Mouse (Mus musculus): ENCODE data around the gene Map3k13. TPM values are rescaled to one million over a fixed set of nuclear protein-coding genes. Genes with fewer than 3 reads are reported as not detected.

Map3k13 gene
- polyA plus RNA-seq, 1 experiment from 2014 or later: 3.5 TPM

- Histone ChIP-seq H3K27me3 (ENCODE audit: control insufficient read depth, insufficient read depth, low read length) (no peaks in the 10 kb centered on the region), H3K9me3 (ENCODE audit: control insufficient read depth, low read length) (no peaks in the 10 kb centered on the region), H3K4me1 (replicated peaks; ENCODE audit: control insufficient read depth, insufficient read depth, low read length) (no peaks in the 10 kb centered on the region; the same call in 1 of the 2 replicates), H3K36me3 (ENCODE audit: control insufficient read depth, insufficient read depth, low read length) (no peaks in the 10 kb centered on the region), H3K4me2 (ENCODE audit: low read depth, low read length, severe bottlenecking) (no peak overlapping the region), H3K4me3 (ENCODE audit: low read depth, low read length) (no peak overlapping the region), H3K9ac (ENCODE audit: low read length) (no peak overlapping the region), H3K27ac (ENCODE audit: low read depth, low read length) (no peak overlapping the region)
- WGBS: 68% methylated on average over 1 of the region's 1 CpGs
- ATAC-seq (replicated peaks; ENCODE audit: low FRiP score) (no peak), DNase-seq (ENCODE audit: low spot score) (no peak)
Observed at GRCm38 (mm10) chr16:21833469-21833868, 39.3 kb downstream of the Map3k13 start.

DNA sequence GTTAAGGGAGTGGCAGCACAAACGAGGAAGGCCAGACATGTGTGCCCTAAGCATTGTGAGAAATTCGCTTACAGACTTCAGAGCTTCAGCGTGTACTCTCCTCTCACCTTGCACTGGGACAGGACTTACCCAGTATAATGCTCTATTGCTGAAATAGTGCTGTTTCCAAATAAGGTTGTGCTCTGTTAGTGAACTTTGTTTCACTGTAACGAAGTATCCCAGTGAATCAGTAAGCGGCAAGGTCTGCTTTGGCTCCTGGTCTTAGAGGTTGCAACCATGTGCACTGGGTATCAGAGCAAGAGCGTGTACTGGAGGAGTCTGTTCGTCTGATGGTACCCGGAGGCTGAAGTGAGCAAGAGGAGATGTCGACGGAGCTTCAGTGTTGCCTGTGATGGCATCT, 39.8 kb downstream of the Map3k13 start:
- ATAC-seq (replicated peaks; ENCODE audit: low FRiP score): no peak
- 76% methylated on average over 10 of the region's 10 CpGs for WGBS

DNA sequence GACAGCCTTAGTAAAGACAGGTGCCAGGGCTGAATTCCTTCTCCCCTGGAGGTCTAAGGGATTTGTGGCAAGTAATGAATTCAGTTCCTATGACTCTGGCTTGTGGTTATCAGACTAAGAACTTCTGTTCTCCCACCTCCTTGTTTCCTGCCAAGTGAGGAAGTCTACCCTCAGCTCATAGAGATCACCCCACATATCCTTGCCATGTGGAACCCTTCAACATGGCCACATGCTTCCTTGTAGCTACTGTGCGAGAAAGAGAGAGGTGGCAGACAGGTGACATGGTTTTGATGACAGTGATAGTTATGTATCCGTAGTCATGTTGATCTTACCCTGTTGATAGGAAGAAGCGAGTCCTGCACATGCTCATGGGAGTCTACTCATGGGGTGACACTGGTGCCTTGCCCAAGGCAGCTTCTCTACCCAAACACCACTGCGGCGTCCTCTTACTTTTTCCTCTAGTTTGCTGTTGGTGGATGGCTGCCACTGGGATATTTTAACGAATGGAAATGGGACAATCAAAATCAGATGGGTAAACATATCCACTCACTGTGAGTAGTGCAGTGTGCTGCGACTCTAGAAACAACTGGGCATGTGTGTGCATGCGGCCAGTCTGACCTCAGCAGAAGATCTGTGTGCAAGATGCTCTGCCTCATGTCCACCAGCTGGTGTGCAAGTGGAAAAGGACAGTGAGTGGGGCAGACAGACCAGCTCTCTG, 40.9 kb downstream of the Map3k13 start:
- Histone ChIP-seq H3K27ac (ENCODE audit: low read depth, low read length) (no peak overlapping the region), H3K4me1 (replicated peaks; ENCODE audit: control insufficient read depth, insufficient read depth, low read length) (no peaks in the 10 kb centered on the region), H3K4me2 (ENCODE audit: low read depth, low read length, severe bottlenecking) (no peak overlapping the region), H3K27me3 (ENCODE audit: control insufficient read depth, insufficient read depth, low read length) (no peaks in the 10 kb centered on the region), H3K9me3 (ENCODE audit: control insufficient read depth, low read length) (no peaks in the 10 kb centered on the region), H3K36me3 (ENCODE audit: control insufficient read depth, insufficient read depth, low read length) (no peaks in the 10 kb centered on the region), H3K4me3 (ENCODE audit: low read depth, low read length) (no peak overlapping the region), H3K9ac (ENCODE audit: low read length) (no peak overlapping the region)
- DNase-seq (ENCODE audit: low spot score): no peak
- WGBS: 89% methylated on average over 8 of the region's 8 CpGs
- no peak for ATAC-seq (replicated peaks; ENCODE audit: low FRiP score)

More for the DNA sequence above, 39.8 kb downstream of the Map3k13 start:
- H3K36me3 ChIP-seq (ENCODE audit: control insufficient read depth, insufficient read depth, low read length): no peaks in the 10 kb centered on the region
- H3K4me3 ChIP-seq (ENCODE audit: low read depth, low read length): no peak overlapping the region
- no peak overlapping the region for H3K9ac ChIP-seq (ENCODE audit: low read length)
- H3K27me3 ChIP-seq (ENCODE audit: control insufficient read depth, insufficient read depth, low read length): no peaks in the 10 kb centered on the region
- no peak overlapping the region for H3K4me2 ChIP-seq (ENCODE audit: low read depth, low read length, severe bottlenecking)
- no peaks in the 10 kb centered on the region; the same call in 1 of the 2 replicates for H3K4me1 ChIP-seq (replicated peaks; ENCODE audit: control insufficient read depth, insufficient read depth, low read length)
- no peaks in the 10 kb centered on the region for H3K9me3 ChIP-seq (ENCODE audit: control insufficient read depth, low read length)
- no peak for DNase-seq (ENCODE audit: low spot score)
- H3K27ac ChIP-seq (ENCODE audit: low read depth, low read length): no peak overlapping the region

DNA sequence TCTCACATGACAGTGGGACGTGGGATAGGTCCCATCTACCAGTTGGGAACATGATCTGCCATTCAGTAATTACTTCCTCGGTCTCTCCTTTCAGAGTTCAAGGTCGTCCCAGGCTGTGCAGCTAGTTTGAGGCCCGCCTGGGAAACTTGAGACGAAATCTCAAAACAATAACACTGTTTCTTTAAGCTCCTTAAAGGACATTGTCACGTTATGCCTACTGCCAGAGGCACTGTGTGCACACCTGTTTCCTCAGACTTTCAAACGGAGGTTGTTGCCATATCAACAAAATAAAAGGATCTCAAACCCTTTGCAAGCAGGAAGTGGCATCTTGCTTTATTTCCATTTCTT, 41.4 kb downstream of the Map3k13 start:
- H3K9me3 ChIP-seq (ENCODE audit: control insufficient read depth, low read length): no peaks in the 10 kb centered on the region
- H3K9ac ChIP-seq (ENCODE audit: low read length): no peak overlapping the region
- H3K27me3 ChIP-seq (ENCODE audit: control insufficient read depth, insufficient read depth, low read length): no peaks in the 10 kb centered on the region
- no peaks in the 10 kb centered on the region for H3K4me1 ChIP-seq (replicated peaks; ENCODE audit: control insufficient read depth, insufficient read depth, low read length)
- H3K36me3 ChIP-seq (ENCODE audit: control insufficient read depth, insufficient read depth, low read length): no peaks in the 10 kb centered on the region
- no peak for DNase-seq (ENCODE audit: low spot score)
- no peak overlapping the region for H3K27ac ChIP-seq (ENCODE audit: low read depth, low read length)
- no peak overlapping the region for H3K4me2 ChIP-seq (ENCODE audit: low read depth, low read length, severe bottlenecking)
- ATAC-seq (replicated peaks; ENCODE audit: low FRiP score): no peak
- WGBS: 51% methylated on average over 7 of the region's 7 CpGs
- no peak overlapping the region for H3K4me3 ChIP-seq (ENCODE audit: low read depth, low read length)

GRCm38 (mm10) chr16:21836311-21837072, 42.3 kb downstream of the Map3k13 start:
- Histone ChIP-seq H3K36me3 (ENCODE audit: control insufficient read depth, insufficient read depth, low read length) (no peaks in the 10 kb centered on the region), H3K9me3 (ENCODE audit: control insufficient read depth, low read length) (no peaks in the 10 kb centered on the region), H3K9ac (ENCODE audit: low read length) (no peak overlapping the region), H3K4me2 (ENCODE audit: low read depth, low read length, severe bottlenecking) (no peak overlapping the region), H3K4me3 (ENCODE audit: low read depth, low read length) (no peak overlapping the region), H3K27me3 (ENCODE audit: control insufficient read depth, insufficient read depth, low read length) (no peaks in the 10 kb centered on the region), H3K4me1 (replicated peaks; ENCODE audit: control insufficient read depth, insufficient read depth, low read length) (no peaks in the 10 kb centered on the region), H3K27ac (ENCODE audit: low read depth, low read length) (no peak overlapping the region)
- WGBS: 70% methylated on average over 7 of the region's 7 CpGs
- no peak for ATAC-seq (replicated peaks; ENCODE audit: low FRiP score)
- no peak for DNase-seq (ENCODE audit: low spot score)

DNA sequence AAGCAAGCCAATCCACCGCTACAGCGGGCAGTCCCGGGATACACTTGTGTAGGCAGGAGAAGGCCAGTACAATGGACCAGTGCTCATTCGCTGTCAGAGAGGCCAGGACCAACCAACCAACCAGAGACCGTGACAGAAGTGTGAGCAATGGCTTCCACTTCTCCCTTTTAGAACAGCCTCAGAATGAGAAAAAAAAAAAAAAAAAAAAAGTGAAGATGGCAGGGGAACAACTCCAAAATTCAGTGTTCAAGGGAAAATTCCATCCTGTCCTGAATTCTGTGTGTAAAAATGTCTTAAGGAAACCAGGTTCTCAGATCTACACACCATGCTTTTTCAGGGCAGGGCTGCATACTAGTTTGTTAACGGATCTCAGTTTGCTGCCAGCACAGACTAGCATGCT, 43.5 kb downstream of the Map3k13 start:
- H3K4me2 ChIP-seq (ENCODE audit: low read depth, low read length, severe bottlenecking): no peak overlapping the region
- H3K4me1 ChIP-seq (replicated peaks; ENCODE audit: control insufficient read depth, insufficient read depth, low read length): no peaks in the 10 kb centered on the region
- ATAC-seq (replicated peaks; ENCODE audit: low FRiP score): no peak
- no peaks in the 10 kb centered on the region for H3K36me3 ChIP-seq (ENCODE audit: control insufficient read depth, insufficient read depth, low read length)
- H3K9me3 ChIP-seq (ENCODE audit: control insufficient read depth, low read length): no peaks in the 10 kb centered on the region
- no peak overlapping the region for H3K9ac ChIP-seq (ENCODE audit: low read length)
- no peak overlapping the region for H3K27ac ChIP-seq (ENCODE audit: low read depth, low read length)
- H3K27me3 ChIP-seq (ENCODE audit: control insufficient read depth, insufficient read depth, low read length): no peaks in the 10 kb centered on the region
- WGBS: 86% methylated on average over 6 of the region's 6 CpGs
- no peak for DNase-seq (ENCODE audit: low spot score)
- no peak overlapping the region for H3K4me3 ChIP-seq (ENCODE audit: low read depth, low read length)

- peak overlapping the region; percentile 76 for H3K27ac ChIP-seq (ENCODE audit: low read depth, low read length)
- ATAC-seq (replicated peaks; ENCODE audit: low FRiP score) (peak; percentile 100), DNase-seq (ENCODE audit: low spot score) (peak; percentile 89)
- H3K4me1 ChIP-seq (replicated peaks; ENCODE audit: control insufficient read depth, insufficient read depth, low read length): no peaks in the 10 kb centered on the region; the same call in 1 of the 2 replicates
- no peaks in the 10 kb centered on the region for H3K36me3 ChIP-seq (ENCODE audit: control insufficient read depth, insufficient read depth, low read length)
- H3K4me3 ChIP-seq (ENCODE audit: low read depth, low read length): peak overlapping the region; percentile 39
- H3K27me3 ChIP-seq (ENCODE audit: control insufficient read depth, insufficient read depth, low read length): no peaks in the 10 kb centered on the region
- peak overlapping the region; percentile 61 for H3K9ac ChIP-seq (ENCODE audit: low read length)
- peak overlapping the region; percentile 58 for H3K4me2 ChIP-seq (ENCODE audit: low read depth, low read length, severe bottlenecking)
- under 1% methylated on average over 16 of the region's 16 CpGs for WGBS
- no peaks in the 10 kb centered on the region for H3K9me3 ChIP-seq (ENCODE audit: control insufficient read depth, low read length)
Observed at GRCm38 (mm10) chr16:21845800-21846671, 51.9 kb downstream of the Map3k13 start.

DNA sequence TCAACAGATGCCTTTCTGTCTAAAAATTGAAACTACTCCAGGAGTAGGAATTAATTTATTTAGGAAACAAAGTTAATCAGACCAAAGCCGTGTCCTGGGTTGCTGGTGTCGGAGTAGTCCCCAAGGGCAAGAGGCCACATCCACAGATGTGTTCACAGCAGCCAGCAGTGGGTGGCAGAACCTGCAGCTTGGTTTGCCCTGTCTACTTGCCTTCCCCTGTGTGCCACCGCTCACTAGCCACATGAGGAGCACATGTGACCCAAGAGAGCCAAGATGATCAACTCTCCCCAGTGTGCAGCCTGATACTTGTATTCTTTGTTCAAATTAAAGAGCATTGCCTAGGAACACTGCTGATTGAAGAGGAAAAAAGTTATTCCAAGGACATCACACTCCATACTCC, 54.3 kb downstream of the Map3k13 start:
- Histone ChIP-seq H3K36me3 (ENCODE audit: control insufficient read depth, insufficient read depth, low read length) (no peaks in the 10 kb centered on the region), H3K9me3 (ENCODE audit: control insufficient read depth, low read length) (no peaks in the 10 kb centered on the region), H3K4me2 (ENCODE audit: low read depth, low read length, severe bottlenecking) (no peak overlapping the region), H3K27me3 (ENCODE audit: control insufficient read depth, insufficient read depth, low read length) (no peaks in the 10 kb centered on the region), H3K27ac (ENCODE audit: low read depth, low read length) (no peak overlapping the region), H3K4me1 (replicated peaks; ENCODE audit: control insufficient read depth, insufficient read depth, low read length) (no peaks in the 10 kb centered on the region; the same call in 1 of the 2 replicates), H3K4me3 (ENCODE audit: low read depth, low read length) (no peak overlapping the region), H3K9ac (ENCODE audit: low read length) (no peak overlapping the region)
- no peak for DNase-seq (ENCODE audit: low spot score)
- 86% methylated on average over 3 of the region's 3 CpGs for WGBS
- ATAC-seq (replicated peaks; ENCODE audit: low FRiP score): no peak
